Mouse (Mus musculus): ENCODE results near the gene Isyna1. TPM values are rescaled to one million over a fixed set of nuclear protein-coding genes. Genes with fewer than 3 reads are reported as not detected.

Isyna1 gene
- total RNA-seq, 1 experiment = 161 TPM

- Histone ChIP-seq H3K4me3 (ENCODE audit: insufficient read depth in 1 of 2, low read depth in 1 of 2, low read length in 2 of 2, poor library complexity in 1 of 2, severe bottlenecking in 1 of 2) (no peak overlapping the region), H3K27ac (ENCODE audit: insufficient read depth, low read depth, low read length, poor library complexity, severe bottlenecking) (no peak overlapping the region), H3K9me3 (ENCODE audit: control insufficient read depth, insufficient read depth, low read depth, low read length) (no peaks in the 10 kb centered on the region), H3K4me1 (ENCODE audit: control insufficient read depth in 2 of 2, insufficient read depth in 2 of 2, low read length in 2 of 2, poor library complexity in 1 of 2) (peaks cover 1 to 16% of the 10 kb centered on the region in 2 experiments; a peak in 3 of 4 replicates), H3K9ac (ENCODE audit: insufficient read depth, low read depth, low read length, poor library complexity, severe bottlenecking) (no peak overlapping the region), H3K36me3 (ENCODE audit: control insufficient read depth, insufficient read depth, low read length, poor library complexity, severe bottlenecking) (no peaks in the 10 kb centered on the region; the same call in 1 of the 2 replicates)
- no peak for TF ChIP-seq HCFC1 (IDR thresholded peaks at IDR 0.05; ENCODE audit: borderline replicate concordance, insufficient read depth, low read length)
- no peak for TF ChIP-seq MAFK (IDR thresholded peaks at IDR 0.05; ENCODE audit: insufficient read depth, low read depth, low read length)
- no peak for TF ChIP-seq CHD2 (IDR thresholded peaks at IDR 0.05; ENCODE audit: low read depth, low read length)
- in situ Hi-C loops (cut with MboI; ENCODE audit: low sequenced_read_pairs in 2 of 2, unreplicated experiment in 2 of 2) = no loop called here
- no peak for DNase-seq (ENCODE audit: low read depth, low spot score)
These were observed 35.8 kb upstream of the Isyna1 start for GRCm38 (mm10) chr8:70558334-70558733.

- Histone ChIP-seq H3K9ac (ENCODE audit: insufficient read depth, low read depth, low read length, poor library complexity, severe bottlenecking) (no peak overlapping the region), H3K36me3 (ENCODE audit: control insufficient read depth, insufficient read depth, low read length, poor library complexity, severe bottlenecking) (no peaks in the 10 kb centered on the region; the same call in 1 of the 2 replicates), H3K27ac (ENCODE audit: insufficient read depth, low read depth, low read length, poor library complexity, severe bottlenecking) (no peak overlapping the region), H3K4me1 (ENCODE audit: control insufficient read depth in 2 of 2, insufficient read depth in 2 of 2, low read length in 2 of 2, poor library complexity in 1 of 2) (peaks cover 1 to 19% of the 10 kb centered on the region in 2 experiments; a peak in 3 of 4 replicates), H3K9me3 (ENCODE audit: control insufficient read depth, insufficient read depth, low read depth, low read length) (no peaks in the 10 kb centered on the region), H3K4me3 (ENCODE audit: insufficient read depth in 1 of 2, low read depth in 1 of 2, low read length in 2 of 2, poor library complexity in 1 of 2, severe bottlenecking in 1 of 2) (no peak overlapping the region)
- in situ Hi-C loops (cut with MboI; ENCODE audit: low sequenced_read_pairs in 2 of 2, unreplicated experiment in 2 of 2) = no loop called here
- no peak for DNase-seq (ENCODE audit: low read depth, low spot score)
- TF ChIP-seq CHD2 (IDR thresholded peaks at IDR 0.05; ENCODE audit: low read depth, low read length) (no peak), ZNF384 (IDR thresholded peaks at IDR 0.05; ENCODE audit: low read depth, low read length) (0 out of 2 replicates have a peak, but pooled peaks have one; percentile 49)
These were observed 35.2 kb upstream of the Isyna1 start for GRCm38 (mm10) chr8:70558983-70559382.

GRCm38 (mm10) chr8:70560096-70560495, 34.1 kb upstream of the Isyna1 start:
- in situ Hi-C loops (cut with MboI; ENCODE audit: low sequenced_read_pairs in 2 of 2, unreplicated experiment in 2 of 2) = no loop called here
- DNase-seq (ENCODE audit: low read depth, low spot score) = no peak
- Histone ChIP-seq H3K4me1 (ENCODE audit: control insufficient read depth in 2 of 2, insufficient read depth in 2 of 2, low read length in 2 of 2, poor library complexity in 1 of 2) (peaks cover 1 to 26% of the 10 kb centered on the region in 2 experiments; a peak in 3 of 4 replicates), H3K36me3 (ENCODE audit: control insufficient read depth, insufficient read depth, low read length, poor library complexity, severe bottlenecking) (no peaks in the 10 kb centered on the region; the same call in 1 of the 2 replicates), H3K27ac (ENCODE audit: insufficient read depth, low read depth, low read length, poor library complexity, severe bottlenecking) (no peak overlapping the region), H3K9ac (ENCODE audit: insufficient read depth, low read depth, low read length, poor library complexity, severe bottlenecking) (no peak overlapping the region), H3K9me3 (ENCODE audit: control insufficient read depth, insufficient read depth, low read depth, low read length) (no peaks in the 10 kb centered on the region), H3K4me3 (ENCODE audit: insufficient read depth in 1 of 2, low read depth in 1 of 2, low read length in 2 of 2, poor library complexity in 1 of 2, severe bottlenecking in 1 of 2) (no peak overlapping the region)
- no peak for TF ChIP-seq ZNF384 (IDR thresholded peaks at IDR 0.05; ENCODE audit: low read depth, low read length)
- TF ChIP-seq MAFK (IDR thresholded peaks at IDR 0.05; ENCODE audit: insufficient read depth, low read depth, low read length) = no peak
- no peak for TF ChIP-seq ZC3H11A (IDR thresholded peaks at IDR 0.05; ENCODE audit: borderline replicate concordance, low read depth, low read length)
- no peak for TF ChIP-seq CHD2 (IDR thresholded peaks at IDR 0.05; ENCODE audit: low read depth, low read length)
- TF ChIP-seq HCFC1 (IDR thresholded peaks at IDR 0.05; ENCODE audit: borderline replicate concordance, insufficient read depth, low read length) = no peak

GRCm38 (mm10) chr8:70560564-70560963, 33.6 kb upstream of the Isyna1 start:
- TF ChIP-seq ZC3H11A (IDR thresholded peaks at IDR 0.05; ENCODE audit: borderline replicate concordance, low read depth, low read length) (no peak), ZNF384 (IDR thresholded peaks at IDR 0.05; ENCODE audit: low read depth, low read length) (no peak), HCFC1 (IDR thresholded peaks at IDR 0.05; ENCODE audit: borderline replicate concordance, insufficient read depth, low read length) (no peak), MAFK (IDR thresholded peaks at IDR 0.05; ENCODE audit: insufficient read depth, low read depth, low read length) (no peak), CHD2 (IDR thresholded peaks at IDR 0.05; ENCODE audit: low read depth, low read length) (no peak)
- Histone ChIP-seq H3K9ac (ENCODE audit: insufficient read depth, low read depth, low read length, poor library complexity, severe bottlenecking) (no peak overlapping the region), H3K4me3 (ENCODE audit: insufficient read depth in 1 of 2, low read depth in 1 of 2, low read length in 2 of 2, poor library complexity in 1 of 2, severe bottlenecking in 1 of 2) (no peak overlapping the region), H3K36me3 (ENCODE audit: control insufficient read depth, insufficient read depth, low read length, poor library complexity, severe bottlenecking) (no peaks in the 10 kb centered on the region; the same call in 1 of the 2 replicates), H3K9me3 (ENCODE audit: control insufficient read depth, insufficient read depth, low read depth, low read length) (no peaks in the 10 kb centered on the region), H3K4me1 (ENCODE audit: control insufficient read depth in 2 of 2, insufficient read depth in 2 of 2, low read length in 2 of 2, poor library complexity in 1 of 2) (peaks cover 0 to 25% of the 10 kb centered on the region in 2 experiments; a peak in 2 of 4 replicates), H3K27ac (ENCODE audit: insufficient read depth, low read depth, low read length, poor library complexity, severe bottlenecking) (no peak overlapping the region)
- in situ Hi-C loops (cut with MboI; ENCODE audit: low sequenced_read_pairs in 2 of 2, unreplicated experiment in 2 of 2) = no loop called here
- no peak for DNase-seq (ENCODE audit: low read depth, low spot score)

GRCm38 (mm10) chr8:70561357-70561756, 32.8 kb upstream of the Isyna1 start:
- no peaks in the 10 kb centered on the region for H3K9me3 ChIP-seq (ENCODE audit: control insufficient read depth, insufficient read depth, low read depth, low read length)
- no peak overlapping the region for H3K27ac ChIP-seq (ENCODE audit: insufficient read depth, low read depth, low read length, poor library complexity, severe bottlenecking)
- no peaks in the 10 kb centered on the region; the same call in 1 of the 2 replicates for H3K36me3 ChIP-seq (ENCODE audit: control insufficient read depth, insufficient read depth, low read length, poor library complexity, severe bottlenecking)
- in situ Hi-C loops (cut with MboI; ENCODE audit: low sequenced_read_pairs in 2 of 2, unreplicated experiment in 2 of 2) = no loop called here
- H3K4me3 ChIP-seq (ENCODE audit: insufficient read depth in 1 of 2, low read depth in 1 of 2, low read length in 2 of 2, poor library complexity in 1 of 2, severe bottlenecking in 1 of 2) = no peak overlapping the region
- DNase-seq (ENCODE audit: low read depth, low spot score) = no peak
- peaks cover 0 to 26% of the 10 kb centered on the region in 2 experiments; a peak in 2 of 4 replicates for H3K4me1 ChIP-seq (ENCODE audit: control insufficient read depth in 2 of 2, insufficient read depth in 2 of 2, low read length in 2 of 2, poor library complexity in 1 of 2)
- no peak overlapping the region for H3K9ac ChIP-seq (ENCODE audit: insufficient read depth, low read depth, low read length, poor library complexity, severe bottlenecking)
- TF ChIP-seq ZC3H11A (IDR thresholded peaks at IDR 0.05; ENCODE audit: borderline replicate concordance, low read depth, low read length) = no peak
- TF ChIP-seq HCFC1 (IDR thresholded peaks at IDR 0.05; ENCODE audit: borderline replicate concordance, insufficient read depth, low read length) = no peak
- no peak for TF ChIP-seq CHD2 (IDR thresholded peaks at IDR 0.05; ENCODE audit: low read depth, low read length)
- TF ChIP-seq MAFK (IDR thresholded peaks at IDR 0.05; ENCODE audit: insufficient read depth, low read depth, low read length) = no peak
- no peak for TF ChIP-seq ZNF384 (IDR thresholded peaks at IDR 0.05; ENCODE audit: low read depth, low read length)
